Mouse (Mus musculus) liver, embryonic 14.5 days (tissue): ENCODE measurements at regions not wholly inside any gene's neighbourhood (a gene's known extent, or its start where the extent isn't known, plus 50 kb on each side); places are given as distances from the start of the nearest gene placed in this dataset.

Experiments used
- ATAC-seq: fragments of 200-750 bp; cut with Nextera tagmentation; 2 replicates; pipeline ENCODE4 v1.8.0; 2017; ENCODE audit warnings: moderate number of reproducible peaks, mild to moderate bottlenecking, moderate library complexity; ENCODE audit not compliant: insufficient read depth
- DNase-seq, 3 experiments: peaks; one replicate each; pipeline ENCODE4 v3.0.0-alpha.2; 2012 to 2013; ENCODE audit warnings: low read depth in 3 of 3, low spot score in 3 of 3
- H3K27ac ChIP-seq: fragments of 300-500 bp; sonication (generic); 2 replicates; pipeline ENCODE4 v1.5.1; 2014; ENCODE audit warnings: moderate library complexity, mild to moderate bottlenecking, control low read depth, inconsistent platforms
- H3K27me3 ChIP-seq: fragments of 300-500 bp; sonication (generic); 2 replicates; pipeline ENCODE4 v1.6.1; 2014; ENCODE audit warnings: mild to moderate bottlenecking, low read length, moderate library complexity; ENCODE audit not compliant: control insufficient read depth, insufficient read depth
- H3K36me3 ChIP-seq: fragments of 300-500 bp; sonication (generic); replicated peaks from 2 replicates; pipeline ENCODE4 v1.6.1; 2014; ENCODE audit warnings: low read depth; ENCODE audit not compliant: control insufficient read depth, insufficient read depth
- H3K4me1 ChIP-seq, 2 experiments: fragments of 200-500 bp in 1 of 2; fragments of 300-500 bp in 1 of 2; sonication (generic) in 1 of 2; replicated peaks; 2 replicates each; pipeline ENCODE4 v1.6.1; 2012 to 2014; ENCODE audit warnings: antibody characterized with exemption in 1 of 2, inconsistent platforms in 1 of 2, low read length in 1 of 2; ENCODE audit not compliant: control insufficient read depth in 2 of 2, insufficient read depth in 2 of 2
- H3K4me2 ChIP-seq: fragments of 300-500 bp; sonication (generic); 2 replicates; pipeline ENCODE4 v1.6.1; 2014; ENCODE audit warnings: low read depth, mild to moderate bottlenecking, control low read depth, moderate library complexity
- H3K4me3 ChIP-seq, 2 experiments: fragments of 200-500 bp in 1 of 2; fragments of 300-500 bp in 1 of 2; sonication (generic) in 1 of 2; 2 replicates each; pipeline ENCODE4 v1.5.1; 2012 to 2014; ENCODE audit warnings: low read depth in 2 of 2, low read length in 2 of 2, mild to moderate bottlenecking in 2 of 2, control low read depth in 1 of 2, inconsistent platforms in 1 of 2, moderate library complexity in 1 of 2; ENCODE audit not compliant: insufficient read depth in 1 of 2
- H3K9ac ChIP-seq: fragments of 300-500 bp; sonication (generic); replicated peaks from 2 replicates; pipeline ENCODE4 v1.6.1; 2014; ENCODE audit warnings: mild to moderate bottlenecking, control low read depth, moderate library complexity
- H3K9me3 ChIP-seq: fragments of 300-500 bp; sonication (generic); 2 replicates; pipeline ENCODE4 v1.6.1; 2016; ENCODE audit warnings: low read length, mixed read lengths; ENCODE audit not compliant: control insufficient read depth
- CTCF ChIP-seq: IDR thresholded peaks from 2 replicates; pipeline ENCODE4 v1.5.1; 2016; ENCODE audit warnings: antibody characterized with exemption, low read depth, control low read depth
- EP300 ChIP-seq: IDR thresholded peaks from 2 replicates; pipeline ENCODE4 v1.6.1; 2016; ENCODE audit warnings: antibody characterized with exemption, low read depth
- WGBS: fragments of 180-500 bp; shearing (Covaris S2); extraction: QIAGEN DNeasy Blood & Tissue Kit; methylation state at CpG from one replicate; pipeline ENCODE4 v1.1.7; 2014; ENCODE audit not compliant: insufficient replicate concordance; 5-methylcytosine and 5-hydroxymethylcytosine counted together

GRCm38 (mm10) chr13:107685231-107685630, 359.0 kb upstream of the Smim15 start:
- no peak overlapping the region for H3K4me3 ChIP-seq
- no peak overlapping the region for H3K4me2 ChIP-seq
- DNase-seq (no peak), ATAC-seq (no peak)
- H3K4me1 ChIP-seq, result no peaks in the 10 kb centered on the region
- H3K27me3 ChIP-seq, result no peaks in the 10 kb centered on the region
- TF ChIP-seq EP300 (no peak), CTCF (no peak)
- no peaks in the 10 kb centered on the region for H3K36me3 ChIP-seq
- H3K9ac ChIP-seq, result no peak overlapping the region
- WGBS, result 43% methylated on average over 3 of the region's 3 CpGs
- H3K27ac ChIP-seq, result no peak overlapping the region
- no peaks in the 10 kb centered on the region for H3K9me3 ChIP-seq

DNA sequence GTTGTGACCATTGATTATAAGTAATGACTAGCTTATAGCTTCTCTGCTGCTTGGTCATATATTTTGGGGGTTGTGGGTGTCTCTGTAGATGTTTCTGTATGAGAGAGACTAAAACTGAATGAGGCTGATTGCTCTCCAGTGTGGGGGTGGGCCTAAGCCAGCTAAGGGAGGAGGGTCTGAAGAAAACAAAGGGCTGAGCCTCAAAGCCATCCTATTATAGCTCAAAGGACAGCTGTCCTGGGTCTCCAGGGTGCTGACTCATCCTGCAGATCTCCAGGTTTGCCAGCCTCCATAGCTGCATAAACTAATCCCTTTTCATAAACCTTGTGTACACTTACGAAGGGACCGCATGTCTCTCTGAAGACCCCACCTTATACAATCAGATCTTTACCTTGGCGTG, 360.3 kb upstream of the Smim15 start:
- 77% methylated on average over 3 of the region's 3 CpGs for WGBS
- Histone ChIP-seq H3K27me3 (no peaks in the 10 kb centered on the region), H3K9ac (no peak overlapping the region), H3K4me3 (no peak overlapping the region), H3K36me3 (no peaks in the 10 kb centered on the region), H3K4me1 (no peaks in the 10 kb centered on the region), H3K9me3 (no peaks in the 10 kb centered on the region), H3K27ac (no peak overlapping the region), H3K4me2 (no peak overlapping the region)
- DNase-seq (no peak), ATAC-seq (no peak)
- TF ChIP-seq CTCF, result no peak
- no peak for TF ChIP-seq EP300

DNA sequence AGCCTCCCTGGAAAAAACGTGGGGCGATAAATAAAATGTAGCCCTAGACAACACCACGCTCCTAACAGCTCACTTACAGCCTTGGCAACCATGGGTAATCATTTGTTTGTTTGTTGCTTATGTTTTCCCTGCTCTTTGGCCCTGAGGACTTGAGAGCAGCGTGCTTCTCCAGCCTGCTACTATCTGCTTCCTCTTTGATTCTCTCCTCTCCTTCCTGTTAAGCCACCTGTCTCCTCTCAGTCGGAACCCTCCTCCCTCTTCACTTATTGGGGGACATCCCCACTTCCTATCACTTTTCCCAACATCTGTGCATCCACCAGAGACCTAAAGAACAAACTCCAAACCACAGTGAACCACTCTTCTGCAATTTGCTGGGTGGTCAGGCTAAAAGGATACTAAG, 362.5 kb upstream of the Smim15 start:
- H3K27ac ChIP-seq, result no peak overlapping the region
- H3K4me3 ChIP-seq, result no peak overlapping the region
- TF ChIP-seq CTCF, result no peak
- TF ChIP-seq EP300, result no peak
- H3K27me3 ChIP-seq, result no peaks in the 10 kb centered on the region
- ATAC-seq (no peak), DNase-seq (no peak)
- WGBS, result 40% methylated on average over 5 of the region's 5 CpGs
- H3K9me3 ChIP-seq, result no peaks in the 10 kb centered on the region
- H3K36me3 ChIP-seq, result no peaks in the 10 kb centered on the region
- H3K4me2 ChIP-seq, result no peak overlapping the region
- no peak overlapping the region for H3K9ac ChIP-seq
- peaks cover 0 to 5% of the 10 kb centered on the region in 2 experiments; a peak in 2 of 4 replicates for H3K4me1 ChIP-seq

DNA sequence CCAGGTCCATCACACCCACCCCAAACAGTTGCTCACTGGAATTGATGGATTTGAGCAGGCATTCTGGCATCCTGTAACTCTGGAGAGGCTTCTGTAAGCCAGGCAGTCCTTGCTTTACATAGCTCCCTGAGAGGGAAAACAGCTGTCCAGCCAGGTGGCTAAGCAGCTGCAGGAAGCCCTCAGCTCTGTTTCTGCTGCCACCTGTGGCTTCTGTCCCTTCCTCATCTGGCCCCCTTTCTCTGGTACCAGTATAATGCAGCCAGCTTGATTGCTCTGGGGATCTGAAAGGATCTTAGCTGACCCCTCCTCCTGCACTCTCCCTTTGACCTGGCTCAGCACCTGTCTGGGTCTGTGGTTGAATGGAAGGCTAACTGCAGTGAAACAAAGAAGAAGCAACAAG, 365.4 kb upstream of the Smim15 start:
- Histone ChIP-seq H3K4me1 (peaks cover 0 to 7% of the 10 kb centered on the region in 2 experiments; a peak in 2 of 4 replicates), H3K27me3 (no peaks in the 10 kb centered on the region), H3K9me3 (no peaks in the 10 kb centered on the region), H3K4me3 (no peak overlapping the region), H3K36me3 (no peaks in the 10 kb centered on the region), H3K4me2 (no peak overlapping the region), H3K9ac (no peak overlapping the region), H3K27ac (no peak overlapping the region)
- TF ChIP-seq EP300 (no peak), CTCF (no peak)
- DNase-seq, result no peak
- no peak for ATAC-seq

- H3K9me3 ChIP-seq, result no peaks in the 10 kb centered on the region
- no peak for DNase-seq
- H3K4me1 ChIP-seq, result peaks cover 0 to 7% of the 10 kb centered on the region in 2 experiments; a peak in 2 of 4 replicates
- no peak for ATAC-seq
- no peak overlapping the region for H3K27ac ChIP-seq
- TF ChIP-seq CTCF, result no peak
- no peak for TF ChIP-seq EP300
- H3K9ac ChIP-seq, result no peak overlapping the region
- H3K27me3 ChIP-seq, result no peaks in the 10 kb centered on the region
- 43% methylated on average over 8 of the region's 8 CpGs for WGBS
- H3K4me3 ChIP-seq, result no peak overlapping the region
- no peak overlapping the region for H3K4me2 ChIP-seq
- H3K36me3 ChIP-seq, result no peaks in the 10 kb centered on the region
Observed at GRCm38 (mm10) chr13:107677091-107677470, 367.2 kb upstream of the Smim15 start.
